Mouse (Mus musculus) thymus, adult 2 months (tissue): Measurements from ENCODE around the gene Anks1b. TPM values are rescaled to one million over a fixed set of nuclear protein-coding genes. Genes with fewer than 3 reads are reported as not detected.

Source experiments
- DNase-seq: peaks from one replicate; pipeline ENCODE4 v3.0.0; 2021
- H3K27ac ChIP-seq: fragments of 200-500 bp; 2 replicates; pipeline ENCODE4 v1.5.1; 2012; ENCODE audit warnings: low read length, control low read depth; ENCODE audit not compliant: control insufficient read depth, insufficient read depth
- H3K27me3 ChIP-seq: fragments of 200-500 bp; 2 replicates; pipeline ENCODE4 v1.6.1; 2012; ENCODE audit warnings: mild to moderate bottlenecking, low read length, moderate library complexity, mixed read lengths; ENCODE audit not compliant: control insufficient read depth, insufficient read depth
- H3K36me3 ChIP-seq: fragments of 200-500 bp; 2 replicates; pipeline ENCODE4 v1.6.1; 2012; ENCODE audit warnings: mild to moderate bottlenecking, low read length, moderate library complexity; ENCODE audit not compliant: control insufficient read depth, insufficient read depth
- H3K4me1 ChIP-seq: fragments of 200-500 bp; replicated peaks from 2 replicates; pipeline ENCODE4 v1.6.1; 2012; ENCODE audit warnings: low read length; ENCODE audit not compliant: control insufficient read depth, insufficient read depth
- H3K4me3 ChIP-seq: fragments of 200-500 bp; 2 replicates; pipeline ENCODE4 v1.5.1; 2012; ENCODE audit warnings: mild to moderate bottlenecking, low read length, control low read depth, moderate library complexity; ENCODE audit not compliant: control insufficient read depth, insufficient read depth
- CTCF ChIP-seq: fragments of 200-500 bp; IDR thresholded peaks from 2 replicates; pipeline ENCODE4 v1.5.1; 2012; ENCODE audit warnings: mild to moderate bottlenecking, control low read depth, low read length, moderate library complexity, borderline replicate concordance; ENCODE audit not compliant: control insufficient read depth, poor library complexity, insufficient read depth; ENCODE audit errors: extremely low read depth
- POLR2A ChIP-seq: fragments of 200-500 bp; IDR thresholded peaks from 2 replicates; pipeline ENCODE4 v1.6.1; 2012; ENCODE audit warnings: mild to moderate bottlenecking, low read length, control low read depth, moderate library complexity; ENCODE audit not compliant: control insufficient read depth, poor library complexity, insufficient read depth; ENCODE audit errors: extremely low read depth
- WGBS: fragments of 180-500 bp; shearing (Covaris S2); methylation state at CpG from one replicate; pipeline ENCODE4 v1.1.7; 2018; 5-methylcytosine and 5-hydroxymethylcytosine counted together
- polyA plus RNA-seq: library from polyadenylated mRNA; depleted of rRNA; stranded (reverse); fragments of >200 nt; gene quantifications from 2 replicates; pipeline ENCODE4 v1.2.3, GENCODE M21; 2012

Anks1b gene
- polyA plus RNA-seq, 1 experiment: 0.24 TPM

DNA sequence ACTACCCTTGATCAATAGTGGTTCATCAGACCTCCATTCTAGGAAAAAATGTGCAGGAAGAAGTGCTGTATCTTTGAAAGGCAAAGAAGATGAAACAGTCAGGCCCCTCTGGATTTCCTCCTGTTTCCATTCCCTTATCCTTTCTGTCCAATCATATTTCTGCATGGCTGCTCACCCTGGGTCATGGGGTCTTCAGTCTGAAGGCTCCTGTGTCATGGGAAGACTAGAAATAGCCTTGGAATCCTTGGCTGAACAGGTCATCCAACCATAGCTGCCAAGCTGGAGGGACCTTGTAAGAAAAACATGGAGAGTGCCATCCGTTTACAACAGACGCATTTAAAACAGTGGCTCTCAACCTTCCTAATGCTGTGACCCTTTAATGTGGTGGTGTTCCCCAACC is 662.1 kb downstream of the Anks1b start:
- Histone ChIP-seq H3K4me3 (no peak overlapping the region), H3K27ac (no peak overlapping the region), H3K27me3 (no peaks in the 10 kb centered on the region), H3K4me1 (no peaks in the 10 kb centered on the region), H3K36me3 (no peaks in the 10 kb centered on the region)
- 99% methylated on average over 2 of the region's 2 CpGs for WGBS
- DNase-seq: no peak
- TF ChIP-seq POLR2A: no peak
- TF ChIP-seq CTCF: no peak

- no peak overlapping the region for H3K4me3 ChIP-seq
- H3K27ac ChIP-seq: no peak overlapping the region
- TF ChIP-seq POLR2A (no peak), CTCF (no peak)
- no peak for DNase-seq
- no peaks in the 10 kb centered on the region for H3K4me1 ChIP-seq
- WGBS: 30% methylated on average over 3 of the region's 3 CpGs
- H3K27me3 ChIP-seq: no peaks in the 10 kb centered on the region
- no peaks in the 10 kb centered on the region for H3K36me3 ChIP-seq
Observed at GRCm38 (mm10) chr10:90546635-90547034, 673.3 kb downstream of the Anks1b start.

DNA sequence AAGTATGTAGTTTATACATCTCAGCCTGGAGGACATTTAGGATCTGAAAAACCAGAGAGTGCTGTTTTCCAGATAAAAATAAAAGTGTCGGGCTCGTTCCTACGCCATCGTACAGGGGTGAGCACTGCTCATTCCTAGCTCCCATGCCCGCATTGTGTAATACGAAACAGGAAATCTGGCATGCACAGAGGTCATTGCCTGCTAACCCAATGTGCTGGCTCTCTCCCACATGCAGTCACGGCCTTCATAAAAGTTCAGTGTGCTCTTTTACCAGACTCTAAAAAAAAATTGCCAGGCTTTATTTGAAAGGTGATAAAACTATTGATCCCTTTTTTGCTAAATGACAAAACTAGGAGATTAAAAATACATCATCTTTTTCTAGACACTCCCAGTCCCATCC is 689.6 kb downstream of the Anks1b start:
- WGBS: 80% methylated on average over 7 of the region's 7 CpGs
- H3K4me3 ChIP-seq: no peak overlapping the region
- H3K27me3 ChIP-seq: no peaks in the 10 kb centered on the region
- no peak for TF ChIP-seq CTCF
- TF ChIP-seq POLR2A: no peak
- H3K36me3 ChIP-seq: no peaks in the 10 kb centered on the region
- DNase-seq: no peak
- H3K27ac ChIP-seq: no peak overlapping the region
- no peaks in the 10 kb centered on the region for H3K4me1 ChIP-seq

DNA sequence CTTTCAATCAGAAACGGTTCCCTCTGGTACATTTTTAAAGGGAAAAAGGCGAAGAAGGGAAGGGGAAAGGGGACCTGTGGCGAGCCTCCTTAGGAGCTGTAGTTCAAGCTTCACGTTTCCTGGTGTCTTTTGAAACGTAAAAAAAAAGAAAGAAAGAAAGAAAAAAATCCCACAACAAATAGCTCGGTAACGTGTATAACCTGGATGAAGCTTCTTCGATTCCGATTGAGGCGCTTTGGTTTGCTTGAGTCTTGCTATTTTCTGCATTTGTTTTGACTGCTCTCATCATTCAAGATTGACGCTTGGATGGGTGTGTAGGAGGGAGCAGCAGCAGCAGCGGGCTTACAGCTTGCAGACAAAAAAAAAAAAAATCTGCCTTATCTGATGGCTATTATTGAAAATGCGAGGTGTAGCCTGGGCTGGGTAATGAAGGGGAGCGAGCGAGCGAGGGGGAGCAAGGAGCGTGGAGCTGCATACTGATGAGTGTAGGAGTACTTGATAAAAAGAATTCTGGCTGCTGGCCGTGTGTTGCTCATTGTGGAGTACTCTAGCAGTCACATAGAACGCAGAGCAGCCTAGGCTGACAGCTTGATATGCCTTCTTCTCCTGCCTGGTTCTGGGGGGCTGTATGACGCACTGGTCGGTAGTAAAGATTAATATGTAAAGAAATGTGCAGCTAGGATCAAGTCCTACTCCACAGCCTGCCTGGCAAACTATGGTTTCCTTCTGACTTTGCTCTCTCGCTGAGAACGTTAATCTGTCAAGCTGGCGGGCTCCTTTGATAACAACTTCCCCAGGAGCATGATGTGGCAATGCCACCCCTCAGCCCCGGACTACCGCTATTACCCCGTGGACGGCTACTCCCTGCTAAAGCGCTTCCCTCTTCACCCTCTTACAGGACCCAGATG is 703.1 kb downstream of the Anks1b start:
- WGBS: 23% methylated on average over 29 of the region's 29 CpGs
- H3K4me3 ChIP-seq: no peak overlapping the region

DNA sequence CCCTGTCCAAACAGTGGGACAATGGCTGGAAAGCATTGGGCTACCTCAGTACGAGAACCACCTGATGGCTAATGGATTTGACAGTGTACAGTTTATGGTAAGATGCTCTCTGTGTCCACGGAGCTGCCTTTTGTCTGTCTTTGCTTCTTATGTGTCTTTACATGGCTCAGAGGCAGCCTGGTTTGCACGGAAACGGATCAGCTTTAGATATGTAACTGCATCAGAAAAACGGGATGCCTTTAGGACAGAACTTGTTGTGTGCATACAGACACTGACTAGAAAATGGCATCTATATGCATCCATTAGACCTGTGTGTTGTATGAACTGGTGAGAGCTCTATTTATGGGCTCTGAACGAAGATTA is 703.8 kb downstream of the Anks1b start:
- no peak overlapping the region for H3K4me3 ChIP-seq
- TF ChIP-seq CTCF (no peak), POLR2A (no peak)
- 62% methylated on average over 6 of the region's 6 CpGs for WGBS
- H3K36me3 ChIP-seq: no peaks in the 10 kb centered on the region
- H3K4me1 ChIP-seq: no peaks in the 10 kb centered on the region
- no peak for DNase-seq
- no peak overlapping the region for H3K27ac ChIP-seq
- H3K27me3 ChIP-seq: no peaks in the 10 kb centered on the region

More for the DNA sequence above, 703.1 kb downstream of the Anks1b start:
- no peak for DNase-seq
- Histone ChIP-seq H3K27me3 (no peaks in the 10 kb centered on the region), H3K36me3 (no peaks in the 10 kb centered on the region), H3K27ac (no peak overlapping the region), H3K4me1 (no peaks in the 10 kb centered on the region)
- TF ChIP-seq POLR2A (no peak), CTCF (no peak)

DNA sequence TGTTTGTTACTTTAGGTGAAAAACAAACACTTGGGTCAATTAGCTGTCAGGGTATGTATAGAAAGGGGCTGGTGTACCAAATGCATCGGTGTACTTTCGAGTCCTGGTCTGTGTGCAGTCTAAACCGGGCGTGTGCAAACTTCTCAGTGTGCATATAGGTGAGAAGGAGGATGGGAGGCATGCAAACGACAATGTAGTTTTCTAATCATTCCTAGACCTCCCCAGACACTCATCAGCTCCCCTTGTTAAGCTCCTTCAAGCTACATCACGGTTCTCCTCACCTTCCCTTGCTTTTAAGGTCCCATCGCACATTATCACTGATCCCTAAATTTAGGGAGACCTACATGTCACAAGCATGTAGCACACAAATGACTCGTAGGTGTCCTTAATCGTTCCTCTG is 704.5 kb downstream of the Anks1b start:
- H3K36me3 ChIP-seq: no peaks in the 10 kb centered on the region
- 82% methylated on average over 9 of the region's 9 CpGs for WGBS
- H3K4me1 ChIP-seq: no peaks in the 10 kb centered on the region
- H3K4me3 ChIP-seq: no peak overlapping the region
- no peak for DNase-seq
- no peak for TF ChIP-seq CTCF
- no peak for TF ChIP-seq POLR2A
- no peak overlapping the region for H3K27ac ChIP-seq
- no peaks in the 10 kb centered on the region for H3K27me3 ChIP-seq
